In genomic region chr15:79328058-79328938, GRCm38 (mm10) we compare ENCODE assay signal across 8 mouse cellular contexts. TPM values are rescaled to one million over a fixed set of nuclear protein-coding genes. Genes with fewer than 3 reads are reported as not detected.
DNase-seq lines count a peak whose midpoint lies in the region; ATAC-seq lines count a peak whose summit lies in the region.

Gene Pla2g6, minus strand, starts transcription at chr15:79328390.

- DNase-seq in adrenal gland, adult (ENCODE audit: inconsistent age in 2 of 2, low spot score in 1 of 2), result peak; percentile 100
- peak; percentile 99 for DNase-seq in embryo, embryonic 10.5 days (ENCODE audit: low spot score)
- DNase-seq in gastrocnemius, postnatal 14 days, result peak; percentile 99
- DNase-seq in left cerebral cortex, postnatal 10 days (ENCODE audit: extremely low spot score in 1 of 2, low spot score in 2 of 2), result peak; percentile 98 to 100
- peak; percentile 97 for DNase-seq in right cerebral cortex, postnatal 25 days
- DNase-seq in urinary bladder, postnatal 4 days (ENCODE audit: low spot score in 2 of 2), result peak; percentile 98 to 99

- intact Hi-C loops in gastrocnemius, postnatal 14 days (cut with DNase I; ENCODE audit: low total_unique reads), result no loop called here
- intact Hi-C loops in left cerebral cortex, postnatal 10 days (cut with DNase I), result no loop called here

- ATAC-seq in inflammation-experienced regulatory T-cells, adult 6 months, result peak; percentile 82
- ATAC-seq in megakaryocyte-erythroid progenitor cell, adult 5-6 weeks (replicated peaks; ENCODE audit: low FRiP score, low TSS enrichment, poor library complexity, severe bottlenecking), result peak; percentile 93

RNA-seq across cellular contexts. Expression of gene Pla2g6, which starts in this region (rescaled TPM):
- 1 to 10 TPM; 9.0 to 9.8 TPM for total RNA-seq in gastrocnemius, postnatal 14 days (2021)
- polyA plus RNA-seq in inflammation-experienced regulatory T-cells, adult 6 months (2017; shearing (Covaris generic)), result 10 to 100 TPM; 12.5 to 18.4 (median 15.1) TPM
- total RNA-seq in left cerebral cortex, postnatal 10 days (2021), result 10 to 100 TPM; 21.9 to 22.3 TPM
- total RNA-seq in megakaryocyte-erythroid progenitor cell, adult 5-6 weeks (2014; fragmentation: Nextera tagmentation), result 26.7 and 34.4 TPM in 2 replicates
- total RNA-seq in megakaryocyte-erythroid progenitor cell, adult 5-6 weeks (2017), result 8.0 and 12.4 TPM in 2 replicates

Comparison
In these comparisons a context has a peak if more than half of its experiments do, and no peak if none do; other contexts are left out.
1. Peak in every context shown above with its lines: DNase-seq and ATAC-seq.